Mouse (Mus musculus) olfactory bulb, adult 2 months (tissue): ENCODE results near the gene Lyl1.

Experiments
- CTCF ChIP-seq: fragments of 200-500 bp; IDR thresholded peaks from 2 replicates; pipeline ENCODE4 v1.5.1; 2012; ENCODE audit warnings: low read depth, mild to moderate bottlenecking, low read length, moderate library complexity; ENCODE audit not compliant: insufficient read depth
- POLR2A ChIP-seq: fragments of 200-500 bp; IDR thresholded peaks from 2 replicates; pipeline ENCODE4 v1.6.1; 2012; ENCODE audit warnings: mild to moderate bottlenecking, low read depth, low read length, moderate library complexity; ENCODE audit not compliant: insufficient read depth

- no peak for TF ChIP-seq CTCF
- TF ChIP-seq POLR2A = no peak
These were observed 43.6 kb upstream of the Lyl1 start for GRCm38 (mm10) chr8:84657680-84658079.
